Mouse (Mus musculus) hindbrain, embryonic 14.5 days (tissue): ENCODE measurements around the gene Acsm1. TPM values are rescaled to one million over a fixed set of nuclear protein-coding genes. Genes with fewer than 3 reads are reported as not detected.

ENCODE experiments used
- polyA plus RNA-seq: library from polyadenylated mRNA; unstranded; fragments of >200 nt; fragmentation: Nextera tagmentation; extraction: Ambion mirVana; gene quantifications from 2 replicates; pipeline ENCODE4 v1.2.1, GENCODE M21; 2014

Gene Acsm1
- polyA plus RNA-seq, 1 experiment from 2014 or later = not detected

Other genes with a start within 250 kb of the Acsm1 start
- not detected in 2 replicates for gene Gp2, start 147.7 kb upstream of the Acsm1 start, polyA plus RNA-seq
- not detected in 2 replicates for gene Umod, start 127.7 kb upstream of the Acsm1 start, polyA plus RNA-seq
- not detected in 2 replicates for gene Acsm5, start 87.6 kb upstream of the Acsm1 start, polyA plus RNA-seq
- 0.39 TPM in 1 of 2 replicates, not detected in the other for gene Pdilt, start 83.5 kb upstream of the Acsm1 start, polyA plus RNA-seq
- gene Acsm2, start 52.7 kb upstream of the Acsm1 start, polyA plus RNA-seq = not detected in 2 replicates
- not detected in 2 replicates for gene Acsm4, start 83.0 kb downstream of the Acsm1 start, polyA plus RNA-seq
- 76.7 and 87.9 TPM in 2 replicates for gene Thumpd1, start 113.8 kb downstream of the Acsm1 start, polyA plus RNA-seq
- gene Acsm3, start 153.9 kb downstream of the Acsm1 start, polyA plus RNA-seq = 0.18 TPM in 1 of 2 replicates, not detected in the other
- gene Rexo5, start 187.0 kb downstream of the Acsm1 start, polyA plus RNA-seq = 9.1 and 10.1 TPM in 2 replicates
- 16.6 and 20.7 TPM in 2 replicates for gene Eri2, start 187.0 kb downstream of the Acsm1 start, polyA plus RNA-seq